Mouse (Mus musculus) liver, postnatal 0 days (tissue): ENCODE results near the gene Il12rb1. TPM values are rescaled to one million over a fixed set of nuclear protein-coding genes. Genes with fewer than 3 reads are reported as not detected.

ENCODE experiments used
- ATAC-seq: fragments of 200-750 bp; cut with Nextera tagmentation; 2 replicates; pipeline ENCODE4 v1.8.0; 2017; ENCODE audit warnings: mild to moderate bottlenecking, moderate library complexity
- DNase-seq: peaks from one replicate; pipeline ENCODE4 v3.0.0-alpha.2; 2016
- H3K27ac ChIP-seq: fragments of 300-500 bp; sonication (generic); 2 replicates; pipeline ENCODE4 v1.5.1; 2014; ENCODE audit warnings: antibody characterized with exemption, moderate library complexity, mild to moderate bottlenecking, low read depth
- H3K27me3 ChIP-seq: fragments of 300-500 bp; sonication (generic); 2 replicates; pipeline ENCODE4 v1.6.1; 2014; ENCODE audit warnings: low read length, control low read depth, mixed read lengths; ENCODE audit not compliant: insufficient read depth
- H3K36me3 ChIP-seq: fragments of 300-500 bp; sonication (generic); replicated peaks from 2 replicates; pipeline ENCODE4 v1.6.1; 2014; ENCODE audit warnings: mild to moderate bottlenecking, control low read depth, low read length, moderate library complexity, mixed read lengths; ENCODE audit not compliant: insufficient read depth
- H3K4me1 ChIP-seq: fragments of 300-500 bp; sonication (generic); 2 replicates; pipeline ENCODE4 v1.6.1; 2014; ENCODE audit warnings: antibody characterized with exemption, mild to moderate bottlenecking, control low read depth; ENCODE audit not compliant: insufficient read depth
- H3K4me2 ChIP-seq: fragments of 300-500 bp; sonication (generic); 2 replicates; pipeline ENCODE4 v1.6.1; 2014; ENCODE audit warnings: low read depth, mild to moderate bottlenecking, low read length, moderate library complexity, mixed read lengths
- H3K4me3 ChIP-seq: fragments of 300-500 bp; sonication (generic); 2 replicates; pipeline ENCODE4 v1.5.1; 2014; ENCODE audit warnings: low read depth, low read length
- H3K9ac ChIP-seq: fragments of 300-500 bp; sonication (generic); replicated peaks from 2 replicates; pipeline ENCODE4 v1.6.1; 2014; ENCODE audit warnings: mild to moderate bottlenecking, moderate library complexity
- H3K9me3 ChIP-seq: fragments of 300-500 bp; sonication (generic); 2 replicates; pipeline ENCODE4 v1.6.1; 2016; ENCODE audit warnings: mild to moderate bottlenecking, control low read depth, low read length, mixed read lengths
- CTCF ChIP-seq: sonication (generic); IDR thresholded peaks from 2 replicates; pipeline ENCODE4 v1.5.1; 2016; ENCODE audit warnings: antibody characterized with exemption, low read depth
- EP300 ChIP-seq: IDR thresholded peaks from 2 replicates; pipeline ENCODE4 v1.6.1; 2016; ENCODE audit warnings: antibody characterized with exemption, low read depth, mild to moderate bottlenecking
- WGBS: fragments of 180-500 bp; shearing (Covaris S2); extraction: QIAGEN DNeasy Blood & Tissue Kit; methylation state at CpG from one replicate; pipeline ENCODE4 v1.1.7; 2014; ENCODE audit not compliant: insufficient replicate concordance; 5-methylcytosine and 5-hydroxymethylcytosine counted together
- polyA plus RNA-seq: library from polyadenylated mRNA; unstranded; fragments of >200 nt; fragmentation: Nextera tagmentation; extraction: Ambion mirVana; gene quantifications from 2 replicates; pipeline ENCODE4 v1.2.1, GENCODE M21; 2015

Il12rb1 gene
- polyA plus RNA-seq, 1 experiment from 2014 or later = 0.25 TPM

DNA sequence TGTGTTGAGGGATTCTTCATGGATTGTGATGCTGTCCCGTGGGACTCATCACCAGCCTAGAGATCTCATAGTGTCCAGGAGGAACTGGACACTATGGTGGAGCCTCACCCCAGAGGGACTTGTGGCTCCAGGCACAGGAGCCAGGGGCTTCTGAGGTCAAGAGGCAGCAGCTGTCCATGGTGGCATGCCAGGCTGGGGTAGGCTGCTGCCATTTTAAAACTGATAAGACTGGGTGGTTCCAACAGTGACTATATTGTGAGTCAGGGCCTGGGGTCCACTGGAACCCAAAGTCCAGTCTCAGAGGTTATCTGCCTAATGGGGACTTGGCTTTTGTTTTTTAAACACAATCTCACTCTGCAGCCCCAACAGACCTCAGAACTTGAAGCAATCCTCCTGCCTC is 6.4 kb upstream of the Il12rb1 start:
- Histone ChIP-seq H3K4me1 (peaks cover 69% of the 10 kb centered on the region), H3K27me3 (peaks cover 12% of the 10 kb centered on the region), H3K27ac (no peak overlapping the region), H3K4me2 (no peak overlapping the region), H3K4me3 (no peak overlapping the region), H3K9ac (no peak overlapping the region), H3K9me3 (no peaks in the 10 kb centered on the region), H3K36me3 (0 out of 2 replicates have a peak, but pooled peaks cover 4% of the 10 kb centered on the region)
- TF ChIP-seq CTCF (no peak), EP300 (no peak)
- WGBS = 55% methylated on average over 1 of the region's 1 CpGs
- DNase-seq (no peak), ATAC-seq (no peak)

GRCm38 (mm10) chr8:70802786-70803510 is 5.3 kb upstream of the Il12rb1 start:
- peaks cover 69% of the 10 kb centered on the region for H3K4me1 ChIP-seq
- no peaks in the 10 kb centered on the region for H3K9me3 ChIP-seq
- H3K4me2 ChIP-seq = peak overlapping the region; percentile 97
- H3K36me3 ChIP-seq = 0 out of 2 replicates have a peak, but pooled peaks cover 4% of the 10 kb centered on the region
- no peak overlapping the region; the same call in 1 of the 2 replicates for H3K9ac ChIP-seq
- H3K4me3 ChIP-seq = 0 out of 2 replicates have a peak overlapping the region, but pooled peaks have one; percentile 73
- peaks cover 12% of the 10 kb centered on the region for H3K27me3 ChIP-seq
- ATAC-seq = no peak
- DNase-seq = no peak
- TF ChIP-seq EP300 = no peak
- TF ChIP-seq CTCF = no peak
- 69% methylated on average over 11 of the region's 11 CpGs for WGBS
- peak overlapping the region; percentile 84; the same call in 1 of the 2 replicates for H3K27ac ChIP-seq

GRCm38 (mm10) chr8:70803761-70804480 is 4.3 kb upstream of the Il12rb1 start:
- H3K27me3 ChIP-seq = peaks cover 7% of the 10 kb centered on the region
- H3K9ac ChIP-seq = peak overlapping the region; percentile 72

GRCm38 (mm10) chr8:70804481-70805206 is 3.6 kb upstream of the Il12rb1 start, which contains the start of gene Mast3:
Gene Mast3, minus strand, starts transcription at chr8:70805054.
- Histone ChIP-seq H3K9me3 (no peaks in the 10 kb centered on the region), H3K4me3 (peak within 1 kb of the TSS; percentile 73), H3K4me2 (peak within 1 kb of the TSS; percentile 97), H3K27ac (peak within 1 kb of the TSS; percentile 84), H3K36me3 (no peaks in the 10 kb centered on the region), H3K4me1 (peaks cover 67% of the 10 kb centered on the region), H3K9ac (peak within 1 kb of the TSS; percentile 72), H3K27me3 (peaks cover 1% of the 10 kb centered on the region; the same call in 1 of the 2 replicates)
- ATAC-seq = peak; percentile 87
- TF ChIP-seq CTCF (no peak), EP300 (no peak)
- peak; percentile 92 for DNase-seq
- under 1% methylated on average over 45 of the region's 45 CpGs for WGBS

More at GRCm38 (mm10) chr8:70803761-70804480, 4.3 kb upstream of the Il12rb1 start:
- Histone ChIP-seq H3K27ac (peak overlapping the region; percentile 84), H3K9me3 (no peaks in the 10 kb centered on the region), H3K36me3 (0 out of 2 replicates have a peak, but pooled peaks cover 4% of the 10 kb centered on the region), H3K4me2 (peak overlapping the region; percentile 97), H3K4me3 (peak overlapping the region; percentile 73), H3K4me1 (peaks cover 74% of the 10 kb centered on the region)
- peak; percentile 22; the same call in 1 of the 2 replicates for ATAC-seq
- DNase-seq = peak; percentile 78
- under 1% methylated on average over 41 of the region's 47 CpGs for WGBS
- TF ChIP-seq EP300 = no peak
- no peak for TF ChIP-seq CTCF

GRCm38 (mm10) chr8:70806541-70806940 is 1.7 kb upstream of the Il12rb1 start:
- no peak overlapping the region for H3K4me3 ChIP-seq
- H3K9me3 ChIP-seq = no peaks in the 10 kb centered on the region
- H3K4me2 ChIP-seq = peak overlapping the region; percentile 32
- H3K36me3 ChIP-seq = no peaks in the 10 kb centered on the region
- peak overlapping the region; percentile 78 for H3K27ac ChIP-seq
- peaks cover 57% of the 10 kb centered on the region for H3K4me1 ChIP-seq
- H3K9ac ChIP-seq = no peak overlapping the region; the same call in 1 of the 2 replicates
- peak; percentile 68 for DNase-seq
- WGBS = 31% methylated on average over 4 of the region's 4 CpGs
- TF ChIP-seq EP300 = no peak; the same call in 1 of the 2 replicates
- TF ChIP-seq CTCF = no peak
- peak; percentile 22; the same call in 1 of the 2 replicates for ATAC-seq
- no peaks in the 10 kb centered on the region for H3K27me3 ChIP-seq
